Mouse (Mus musculus) gastrocnemius, postnatal 4 days (tissue): Measurements from ENCODE around the gene Kyat1. TPM values are rescaled to one million over a fixed set of nuclear protein-coding genes. Genes with fewer than 3 reads are reported as not detected.
"Not testable (repeated sequence)": the region's sequence is repeated elsewhere in the genome, so short reads cannot be mapped to it uniquely, and the experiment has no call there.

ENCODE experiments used
- DNase-seq, 2 experiments: peaks; one replicate each; pipeline ENCODE4 v3.0.0; 2021 to 2022; ENCODE audit warnings: low spot score in 2 of 2, mixed read lengths in 2 of 2
- total RNA-seq, 2 experiments: library from RNA; stranded (reverse); gene quantifications; 2 replicates each; pipeline ENCODE4 v1.2.3; 2021

Kyat1 gene
- total RNA-seq, 2 experiments from 2014 or later = 11.9 to 12.7 TPM

DNA sequence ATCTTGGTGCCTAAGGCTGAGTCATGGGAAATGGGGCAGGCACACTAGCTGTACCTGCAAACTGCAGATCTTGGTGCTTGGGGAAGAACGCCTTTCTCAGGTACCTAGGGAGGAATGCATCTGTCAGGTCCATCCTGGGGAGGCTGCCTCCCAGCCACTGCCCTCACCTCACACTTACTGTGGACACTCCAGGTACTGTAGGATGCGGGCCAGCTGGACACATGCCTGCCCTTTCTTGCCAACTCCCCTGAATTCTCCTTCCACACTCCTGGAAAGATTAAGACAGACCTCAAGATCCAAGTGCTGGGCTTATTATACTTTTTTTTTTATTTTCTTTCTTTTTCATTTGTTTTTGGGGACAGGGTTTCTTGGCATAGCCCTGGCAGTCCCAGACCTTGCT is 29.1 kb downstream of the Kyat1 start:
- DNase-seq = no peak

DNA sequence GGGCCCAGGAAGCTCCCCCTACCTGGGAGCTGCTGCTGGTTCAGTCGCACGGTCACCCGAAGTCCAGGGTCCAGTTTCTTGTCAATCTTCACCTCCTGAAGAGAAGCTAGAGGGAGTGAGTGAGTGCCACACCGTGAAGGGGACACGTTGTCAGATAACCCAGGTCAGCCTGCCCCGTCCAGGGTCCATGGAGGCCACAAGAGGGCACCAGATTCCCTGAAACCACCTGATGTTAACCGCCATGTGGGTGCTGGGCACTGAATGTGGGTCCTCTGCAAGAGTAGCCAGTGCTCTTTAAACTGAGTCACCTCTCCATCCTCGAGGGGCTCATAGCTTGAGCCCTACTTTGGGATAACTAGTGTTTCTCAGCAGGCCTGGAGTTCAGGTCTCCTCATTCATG is 29.8 kb downstream of the Kyat1 start:
- no peak for DNase-seq

DNA sequence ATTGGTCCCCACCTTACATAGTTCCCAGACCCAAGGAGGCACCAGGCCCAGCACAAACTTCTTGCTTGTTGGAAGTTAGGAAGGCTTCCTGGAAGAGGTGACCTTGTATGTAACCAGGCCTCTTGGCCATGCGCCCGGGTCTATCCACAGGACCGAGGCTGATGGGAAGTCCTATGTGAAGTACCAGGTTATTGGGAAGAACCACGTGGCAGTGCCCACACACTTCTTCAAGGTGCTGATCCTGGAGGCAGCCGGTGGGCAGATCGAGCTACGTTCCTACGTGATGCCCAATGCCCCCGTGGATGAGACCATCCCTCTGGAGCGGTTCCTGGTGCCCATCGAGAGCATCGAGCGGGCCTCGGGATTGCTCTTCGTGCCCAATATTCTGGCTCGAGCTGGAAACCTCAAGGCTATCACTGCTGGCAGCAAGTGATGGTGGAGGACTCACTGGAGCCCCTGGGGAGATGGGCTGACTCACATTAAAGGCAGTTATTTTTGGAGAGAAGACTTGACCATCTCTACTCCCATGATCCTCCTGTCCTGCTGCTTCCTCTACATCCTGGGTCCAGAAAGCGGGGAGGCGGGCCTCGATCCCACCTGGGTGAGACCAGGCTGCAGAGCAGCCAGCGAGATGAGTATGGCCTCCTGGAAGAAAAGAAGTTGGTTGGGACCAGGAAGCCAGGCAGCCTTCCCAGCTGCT is 32.0 kb downstream of the Kyat1 start:
- DNase-seq = no peak

DNA sequence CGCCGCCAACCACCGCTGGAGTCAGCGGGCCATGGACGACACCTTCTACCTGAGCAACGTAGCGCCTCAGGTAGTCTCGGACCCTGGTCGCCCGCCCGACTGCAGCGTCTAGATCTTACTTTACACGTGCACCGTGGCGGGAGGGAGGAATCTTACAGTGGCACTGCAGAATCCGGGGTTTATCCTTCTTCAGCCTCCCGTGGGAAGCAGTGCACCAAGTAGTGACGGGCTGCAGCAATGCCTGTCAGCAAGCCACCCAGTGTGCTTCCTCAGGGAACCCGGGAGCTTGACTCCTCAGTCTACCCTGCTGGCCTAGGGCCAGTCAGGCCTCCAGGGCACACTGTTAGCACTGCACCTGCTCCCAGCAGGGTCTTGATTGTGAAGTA is 33.7 kb downstream of the Kyat1 start:
- no peak for DNase-seq

DNA sequence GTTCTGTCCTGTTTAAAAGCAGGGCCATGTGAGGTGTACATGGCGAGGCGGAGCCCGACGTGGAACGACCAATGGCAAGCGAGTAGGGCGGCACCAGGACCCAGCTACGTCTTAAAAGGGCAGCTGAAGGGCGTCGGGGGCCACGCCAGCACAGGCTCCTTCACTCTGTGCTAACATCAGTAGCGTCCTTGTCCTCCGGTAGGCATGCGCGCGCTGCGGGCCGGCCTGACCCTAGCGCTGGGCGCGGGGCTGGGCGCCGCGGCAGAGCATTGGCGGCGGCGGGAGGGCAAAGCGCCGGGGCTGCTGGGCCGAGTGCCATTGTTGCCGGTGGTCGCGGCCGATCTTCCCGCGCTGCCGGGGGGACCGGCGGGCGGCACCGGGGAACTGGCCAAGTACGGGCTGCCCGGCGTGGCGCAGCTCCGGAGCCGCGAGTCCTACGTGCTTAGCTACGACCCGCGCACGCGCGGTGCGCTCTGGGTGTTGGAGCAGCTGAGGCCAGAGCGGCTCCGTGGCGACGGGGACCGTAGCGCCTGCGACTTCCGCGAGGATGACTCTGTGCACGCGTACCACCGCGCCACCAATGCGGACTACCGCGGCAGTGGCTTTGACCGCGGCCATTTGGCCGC is 34.2 kb downstream of the Kyat1 start, which contains the start of gene Endog:
TSS of gene Endog (plus strand) at position 123 of the 626 bp plus-strand sequence.
- DNase-seq = peak; percentile 72 to 84

DNA sequence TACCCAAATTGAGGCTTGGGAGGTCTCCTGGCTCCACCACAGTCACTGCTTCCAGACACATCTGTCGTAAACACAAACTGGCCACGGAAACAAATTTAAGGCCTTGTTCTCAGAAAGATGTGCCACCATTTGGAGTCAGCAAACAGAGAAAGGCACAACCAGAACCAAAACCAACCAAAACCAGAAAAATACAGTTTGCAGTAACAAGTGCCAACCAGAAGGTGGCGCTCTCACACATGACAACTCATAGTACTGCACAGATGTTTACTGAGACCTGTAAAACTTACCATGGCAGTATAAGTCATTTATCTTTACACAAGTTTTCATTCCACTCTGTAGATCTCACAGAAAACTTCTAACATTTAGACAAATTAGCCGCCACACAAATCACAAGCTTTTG is 39.0 kb downstream of the Kyat1 start:
- DNase-seq = no peak

DNA sequence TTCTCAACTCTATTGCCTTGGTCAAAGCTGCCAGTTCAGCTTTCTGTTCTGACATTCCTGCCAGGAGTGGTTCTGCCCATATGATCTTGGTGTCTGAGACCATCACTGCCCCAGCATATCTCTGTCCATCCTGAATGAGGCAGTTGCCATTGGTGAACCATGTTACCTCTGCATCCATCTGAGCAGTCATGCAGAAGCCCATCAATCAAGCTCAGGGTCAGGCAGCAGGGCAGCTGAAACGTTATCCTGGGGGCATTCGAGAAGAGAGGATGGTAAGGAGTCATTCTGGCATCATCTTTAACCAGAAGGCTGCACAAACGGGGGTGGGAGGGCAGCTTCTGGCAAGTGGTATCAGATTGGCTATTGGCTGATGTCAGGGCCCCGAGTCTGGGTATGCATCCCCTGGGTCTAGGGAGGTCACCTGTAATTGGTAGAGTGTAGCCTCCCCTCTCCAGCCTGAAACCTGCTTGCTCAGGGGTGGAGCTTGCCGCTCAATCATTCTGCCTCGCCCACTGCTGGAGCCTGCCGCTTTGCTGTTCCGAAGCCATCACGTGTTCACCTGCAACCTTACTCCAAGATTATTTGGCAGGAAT is 41.2 kb downstream of the Kyat1 start:
- DNase-seq = no peak

DNA sequence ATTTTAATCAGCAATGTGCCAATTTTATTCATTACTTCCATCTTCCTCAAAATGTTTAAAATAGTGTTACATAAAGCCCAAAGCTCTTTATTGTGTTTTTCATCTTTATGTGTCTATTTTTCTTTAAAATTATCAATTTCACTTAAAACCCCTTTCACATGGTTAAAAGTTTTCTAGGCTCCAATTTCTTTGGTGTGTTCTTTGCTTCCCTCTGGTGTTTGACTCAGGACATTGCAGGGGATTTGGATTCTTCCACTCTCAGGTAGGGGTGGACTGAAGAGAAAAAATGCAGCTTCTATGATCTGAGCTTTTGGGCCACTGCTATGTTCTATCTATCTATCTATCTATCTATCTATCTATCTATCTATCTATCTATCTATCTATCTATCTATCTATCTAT is 43.8 kb downstream of the Kyat1 start:
- no peak for DNase-seq

DNA sequence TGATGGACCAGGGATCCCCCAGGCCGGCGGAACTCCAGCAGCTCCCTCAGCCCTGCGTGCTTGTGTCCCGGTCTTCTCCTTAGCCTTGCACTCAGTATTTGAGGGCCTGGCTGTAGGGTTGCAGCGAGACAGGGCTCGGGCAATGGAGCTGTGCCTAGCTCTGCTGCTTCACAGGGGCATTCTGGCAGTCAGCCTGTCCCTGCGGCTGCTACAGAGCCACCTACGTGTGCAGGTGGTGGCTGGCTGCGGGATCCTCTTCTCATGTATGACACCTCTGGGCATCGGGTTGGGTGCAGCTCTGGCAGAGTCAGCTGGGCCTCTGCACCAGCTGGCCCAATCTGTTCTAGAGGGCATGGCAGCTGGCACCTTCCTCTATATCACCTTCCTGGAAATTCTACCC is 45.8 kb downstream of the Kyat1 start:
- DNase-seq = not testable (repeated sequence)

DNA sequence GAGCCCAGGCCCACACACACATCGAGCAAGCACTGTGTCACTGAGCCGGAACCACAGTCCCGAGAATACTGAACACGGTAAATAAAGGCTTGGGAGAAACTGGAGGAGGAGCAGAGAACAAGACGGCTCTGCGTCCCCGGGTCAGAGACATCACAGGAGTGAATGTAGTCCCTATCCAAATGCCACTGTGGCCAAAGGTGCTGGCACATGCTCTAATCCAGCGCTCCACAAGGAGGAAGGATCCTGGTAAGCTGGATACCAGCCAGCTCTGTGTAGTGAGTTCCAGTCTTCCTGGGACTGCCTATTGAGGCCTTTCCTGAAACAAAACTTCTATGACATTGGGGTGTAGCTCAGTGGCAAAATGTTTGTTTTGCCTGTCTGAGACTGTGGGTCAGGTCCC is 53.0 kb downstream of the Kyat1 start:
- no peak for DNase-seq

DNA sequence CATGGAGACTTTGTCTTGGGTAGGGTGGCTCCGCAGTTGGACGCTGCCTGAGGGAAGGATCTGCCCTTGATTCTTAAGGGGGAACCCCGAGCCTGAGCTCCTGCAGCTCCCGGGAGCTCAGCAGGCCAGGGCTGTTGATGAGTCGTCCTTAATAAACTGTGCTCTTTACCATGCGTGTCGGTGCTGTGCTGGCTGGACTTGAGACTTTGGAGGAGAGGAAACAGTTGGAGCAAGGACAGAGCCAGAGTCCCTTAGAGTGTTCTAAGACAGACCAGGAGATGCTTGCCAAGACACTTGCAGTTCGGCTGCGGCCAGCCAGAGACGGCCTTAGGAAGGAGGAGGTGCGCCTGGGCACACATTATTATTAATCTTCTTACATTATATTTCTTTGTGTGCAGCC is 53.8 kb downstream of the Kyat1 start:
- DNase-seq = no peak

DNA sequence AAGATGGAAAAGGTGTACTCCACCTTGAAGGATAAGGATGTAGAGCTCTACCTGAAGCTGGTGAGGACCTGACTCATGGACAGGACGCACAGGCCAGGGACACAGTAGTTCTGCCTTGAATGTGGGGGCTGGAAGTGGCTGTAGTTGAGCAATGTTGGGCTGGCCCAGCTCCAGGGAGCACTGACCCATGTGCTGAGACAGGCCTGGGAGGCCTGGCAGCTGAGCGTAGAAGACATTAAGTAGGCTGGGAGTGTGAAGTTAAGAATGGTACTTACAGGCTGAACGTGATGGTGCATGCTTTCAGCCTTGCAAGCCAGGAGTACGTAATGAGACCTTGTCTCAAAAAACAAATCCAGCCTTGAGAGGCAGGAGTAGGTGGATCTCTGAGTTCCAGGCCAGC is 58.2 kb downstream of the Kyat1 start:
- no peak for DNase-seq

DNA sequence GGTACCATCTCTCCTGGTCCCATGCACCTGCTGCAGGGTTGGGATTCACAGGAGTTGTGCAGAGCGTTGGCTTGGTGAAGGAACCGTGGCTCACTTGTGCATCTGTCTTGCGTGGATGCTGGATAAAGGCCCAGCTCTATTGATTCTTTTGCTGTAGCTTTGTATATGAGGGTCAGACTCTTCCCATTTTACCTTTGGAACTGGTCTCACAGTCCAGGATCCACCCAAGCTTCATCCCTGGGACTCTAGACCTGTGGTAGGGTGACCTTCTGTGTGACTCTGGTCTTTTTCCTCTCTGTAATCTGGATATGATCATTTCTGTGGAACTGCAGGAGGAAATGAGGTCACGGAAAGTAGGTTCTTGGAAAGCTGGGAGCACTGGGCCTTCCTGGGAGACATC is 61.2 kb downstream of the Kyat1 start:
- DNase-seq = no peak

DNA sequence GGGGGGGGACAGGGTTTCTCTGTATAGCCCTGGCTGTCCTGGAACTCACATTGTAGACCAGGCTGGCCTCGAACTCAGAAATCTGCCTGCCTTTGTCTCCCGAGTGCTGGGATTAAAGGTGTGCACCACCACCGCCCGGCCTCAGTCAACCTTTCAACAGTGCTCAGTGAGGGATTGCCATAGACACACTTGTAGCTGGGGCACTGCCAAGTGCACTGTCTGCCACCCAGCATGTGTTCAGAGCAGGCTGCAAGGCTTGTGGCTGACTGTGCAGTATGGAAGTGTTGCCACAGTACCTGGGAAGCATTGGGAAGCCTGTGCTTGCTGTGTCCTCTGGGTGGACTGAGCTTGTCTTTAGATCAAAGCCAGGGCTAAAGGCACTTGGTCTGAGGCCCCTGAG is 65.6 kb downstream of the Kyat1 start:
- not testable (repeated sequence) for DNase-seq

DNA sequence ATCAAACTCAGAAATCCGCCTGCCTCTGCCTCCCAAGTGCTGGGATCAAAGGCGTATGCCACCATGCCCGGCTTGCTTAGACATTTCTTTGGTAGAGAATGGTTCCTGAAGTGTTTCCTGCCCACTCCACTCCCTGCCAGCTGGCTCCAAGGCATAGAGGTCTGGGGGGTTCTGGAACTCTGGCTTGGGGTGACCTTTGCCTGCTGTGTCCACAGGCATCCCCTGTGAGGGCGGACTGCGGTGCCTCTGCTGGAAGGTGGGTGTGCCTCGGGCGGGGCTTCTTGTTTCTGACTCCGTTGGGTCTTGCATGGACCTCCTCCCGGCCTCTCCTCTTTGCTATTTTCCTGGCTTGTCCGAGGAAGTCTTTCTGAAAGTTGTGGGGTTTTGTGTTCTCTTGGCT is 69.2 kb downstream of the Kyat1 start:
- no peak for DNase-seq

Other genes with a start within 250 kb of the Kyat1 start
- gene Sptan1, start 240.3 kb downstream of the Kyat1 start, total RNA-seq = 100 to 1,000 TPM; 217 to 218 TPM
- 10 to 100 TPM; 10.2 to 12.2 TPM for gene Wdr34, start 157.0 kb downstream of the Kyat1 start, total RNA-seq
- 100 to 1,000 TPM; 155 to 163 TPM for gene Set, start 148.5 kb downstream of the Kyat1 start, total RNA-seq
- 1 to 10 TPM; 8.0 to 9.6 TPM for gene Pkn3, start 128.2 kb downstream of the Kyat1 start, total RNA-seq
- gene Zdhhc12, start 112.2 kb downstream of the Kyat1 start, total RNA-seq = 1 to 10 TPM; 4.5 to 5.7 TPM
- 10 to 100 TPM; 24.6 to 27.1 TPM for gene Zer1, start 81.3 kb downstream of the Kyat1 start, total RNA-seq
- gene Tbc1d13, start 72.1 kb downstream of the Kyat1 start, total RNA-seq = 10 to 100 TPM; 24.7 to 26.2 TPM
- gene Endog, start 34.4 kb downstream of the Kyat1 start, total RNA-seq = 10 to 100 TPM; 26.3 to 27.6 TPM
- 10 to 100 TPM; 11.9 to 13.6 TPM for gene Spout1, start 27.4 kb downstream of the Kyat1 start, total RNA-seq
- gene Lrrc8a, start 31.9 kb upstream of the Kyat1 start, total RNA-seq = 10 to 100 TPM; 26.6 to 26.7 TPM
- 1 to 10 TPM; 1.0 to 1.3 TPM for gene Gm28035, start 34.7 kb upstream of the Kyat1 start, total RNA-seq
- 10 to 100 TPM; 16.7 to 19.3 TPM for gene Phyhd1, start 60.4 kb upstream of the Kyat1 start, total RNA-seq
- not detected for gene Gm28038, start 75.2 kb upstream of the Kyat1 start, total RNA-seq
- 10 to 100 TPM; 21.3 to 21.5 TPM for gene Dolk, start 80.5 kb upstream of the Kyat1 start, total RNA-seq
- gene Nup188, start 80.5 kb upstream of the Kyat1 start, total RNA-seq = 10 to 100 TPM; 32.7 to 34.2 TPM
- 10 to 100 TPM; 53.6 to 63.6 TPM for gene Sh3glb2, start 153.5 kb upstream of the Kyat1 start, total RNA-seq
- 10 to 100 TPM; 33.2 to 37.5 TPM for gene Miga2, start 158.4 kb upstream of the Kyat1 start, total RNA-seq
- 10 to 100 TPM; 18.3 to 21.1 TPM for gene Dolpp1, start 186.4 kb upstream of the Kyat1 start, total RNA-seq
- gene Crat, start 210.0 kb upstream of the Kyat1 start, total RNA-seq = 100 to 1,000 TPM; 229 to 241 TPM
- 100 to 1,000 TPM; 122 to 132 TPM for gene Ptpa, start 210.2 kb upstream of the Kyat1 start, total RNA-seq